Mouse (Mus musculus) kidney, postnatal 0 days (tissue): ENCODE measurements around the gene Vmn1r217. TPM values are rescaled to one million over a fixed set of nuclear protein-coding genes. Genes with fewer than 3 reads are reported as not detected.
A peak's percentile ranks its signal among the peaks of the same experiment; 100 is the strongest.

Source experiments
- ATAC-seq: fragments of 200-750 bp; cut with Nextera tagmentation; replicated peaks from 2 replicates; pipeline ENCODE4 v1.8.0; 2017; ENCODE audit warnings: low read depth, moderate number of reproducible peaks, moderate TSS enrichment, moderate library complexity; ENCODE audit not compliant: low FRiP score
- DNase-seq: peaks from one replicate; pipeline ENCODE4 v3.0.0-alpha.2; 2016; ENCODE audit warnings: low spot score
- H3K27ac ChIP-seq: fragments of 300-500 bp; sonication (generic); 2 replicates; pipeline ENCODE4 v1.5.1; 2014; ENCODE audit warnings: mild to moderate bottlenecking
- H3K27me3 ChIP-seq: fragments of 300-500 bp; sonication (generic); 2 replicates; pipeline ENCODE4 v1.6.1; 2014; ENCODE audit warnings: low read length, mixed read lengths; ENCODE audit not compliant: insufficient read depth
- H3K36me3 ChIP-seq: fragments of 300-500 bp; sonication (generic); 2 replicates; pipeline ENCODE4 v1.6.1; 2014; ENCODE audit warnings: low read length, mixed read lengths; ENCODE audit not compliant: insufficient read depth
- H3K4me1 ChIP-seq: fragments of 300-500 bp; sonication (generic); replicated peaks from 2 replicates; pipeline ENCODE4 v1.6.1; 2014; ENCODE audit warnings: antibody characterized with exemption, low read length, mixed read lengths; ENCODE audit not compliant: insufficient read depth
- H3K4me2 ChIP-seq: fragments of 300-500 bp; sonication (generic); 2 replicates; pipeline ENCODE4 v1.6.1; 2014; ENCODE audit warnings: mild to moderate bottlenecking, low read length, moderate library complexity, mixed read lengths
- H3K4me3 ChIP-seq: fragments of 300-500 bp; sonication (generic); replicated peaks from 2 replicates; pipeline ENCODE4 v1.5.1; 2014; ENCODE audit warnings: low read depth, low read length
- H3K9ac ChIP-seq: fragments of 300-500 bp; sonication (generic); 2 replicates; pipeline ENCODE4 v1.6.1; 2014; ENCODE audit warnings: low read depth, low read length
- H3K9me3 ChIP-seq: fragments of 300-500 bp; sonication (generic); replicated peaks from 2 replicates; pipeline ENCODE4 v1.6.1; 2016; ENCODE audit warnings: low read length, inconsistent platforms, mixed read lengths
- CTCF ChIP-seq: IDR thresholded peaks from 2 replicates; pipeline ENCODE4 v1.5.1; 2016; ENCODE audit warnings: antibody characterized with exemption, low read depth, mild to moderate bottlenecking, moderate library complexity
- WGBS: fragments of 180-500 bp; shearing (Covaris S2); extraction: QIAGEN DNeasy Blood & Tissue Kit; methylation state at CpG from one replicate; pipeline ENCODE4 v1.1.7; 2014; 5-methylcytosine and 5-hydroxymethylcytosine counted together
- polyA plus RNA-seq: library from polyadenylated mRNA; unstranded; fragments of >200 nt; fragmentation: Nextera tagmentation; extraction: Ambion mirVana; gene quantifications from 2 replicates; pipeline ENCODE4 v1.2.1, GENCODE M21; 2015

Gene Vmn1r217
- polyA plus RNA-seq, 1 experiment from 2014 or later, result not detected

GRCm38 (mm10) chr13:23120611-23121010 lies 2.6 kb upstream of the Vmn1r217 start:
- Histone ChIP-seq H3K4me1 (no peaks in the 10 kb centered on the region), H3K9ac (no peak overlapping the region), H3K27me3 (no peaks in the 10 kb centered on the region), H3K36me3 (no peaks in the 10 kb centered on the region), H3K27ac (no peak overlapping the region), H3K4me2 (no peak overlapping the region), H3K4me3 (no peak overlapping the region), H3K9me3 (no peaks in the 10 kb centered on the region)
- ATAC-seq (no peak), DNase-seq (no peak)
- TF ChIP-seq CTCF, result no peak
- WGBS, result 85% methylated on average over 2 of the region's 2 CpGs

- 68% methylated on average over 4 of the region's 4 CpGs for WGBS
These were observed 23.6 kb downstream of the Vmn1r217 start for GRCm38 (mm10) chr13:23094386-23094785.

GRCm38 (mm10) chr13:23069312-23069711 lies 48.7 kb downstream of the Vmn1r217 start:
- DNase-seq (no peak), ATAC-seq (no peak)
- Histone ChIP-seq H3K27ac (no peak overlapping the region), H3K9me3 (no peaks in the 10 kb centered on the region), H3K9ac (no peak overlapping the region), H3K4me3 (no peak overlapping the region), H3K4me2 (no peak overlapping the region), H3K27me3 (no peaks in the 10 kb centered on the region), H3K4me1 (no peaks in the 10 kb centered on the region), H3K36me3 (no peaks in the 10 kb centered on the region)
- no peak for TF ChIP-seq CTCF
- WGBS, result 90% methylated on average over 2 of the region's 2 CpGs

More at GRCm38 (mm10) chr13:23094386-23094785, 23.6 kb downstream of the Vmn1r217 start:
- no peak overlapping the region for H3K4me3 ChIP-seq
- H3K27ac ChIP-seq, result no peak overlapping the region
- H3K9me3 ChIP-seq, result no peaks in the 10 kb centered on the region
- no peak overlapping the region for H3K9ac ChIP-seq
- no peak for TF ChIP-seq CTCF
- no peak for DNase-seq
- H3K36me3 ChIP-seq, result no peaks in the 10 kb centered on the region
- no peak for ATAC-seq
- H3K4me1 ChIP-seq, result no peaks in the 10 kb centered on the region
- no peak overlapping the region for H3K4me2 ChIP-seq
- no peaks in the 10 kb centered on the region for H3K27me3 ChIP-seq

- no peaks in the 10 kb centered on the region for H3K27me3 ChIP-seq
- no peaks in the 10 kb centered on the region for H3K9me3 ChIP-seq
- H3K9ac ChIP-seq, result no peak within 1 kb of the TSS
- H3K4me1 ChIP-seq, result no peaks in the 10 kb centered on the region
- H3K4me3 ChIP-seq, result no peak within 1 kb of the TSS
- no peak within 1 kb of the TSS for H3K27ac ChIP-seq
- ATAC-seq, result no peak
- H3K36me3 ChIP-seq, result no peaks in the 10 kb centered on the region
- no peak within 1 kb of the TSS for H3K4me2 ChIP-seq
- WGBS, result 61% methylated on average over 1 of the region's 1 CpGs
- DNase-seq, result no peak
- TF ChIP-seq CTCF, result no peak
These were observed 50.3 kb downstream of the Vmn1r217 start, which contains the start of gene Vmn1r215 for GRCm38 (mm10) chr13:23067725-23068124. Gene Vmn1r215, plus strand, starts transcription at chr13:23068025.

GRCm38 (mm10) chr13:23057778-23058177 lies 60.2 kb downstream of the Vmn1r217 start:
- peak; percentile 1 for DNase-seq
- ATAC-seq, result no peak
- Histone ChIP-seq H3K4me2 (no peak overlapping the region), H3K4me1 (no peaks in the 10 kb centered on the region), H3K27me3 (no peaks in the 10 kb centered on the region), H3K9ac (no peak overlapping the region), H3K36me3 (no peaks in the 10 kb centered on the region), H3K9me3 (no peaks in the 10 kb centered on the region), H3K4me3 (no peak overlapping the region), H3K27ac (no peak overlapping the region)
- WGBS, result 50% methylated on average over 1 of the region's 1 CpGs
- peak; percentile 38; the same call in 1 of the 2 replicates for TF ChIP-seq CTCF

Other genes with a start within 250 kb of the Vmn1r217 start
- not detected in 2 replicates for gene Vmn1r212, start 234.0 kb downstream of the Vmn1r217 start, polyA plus RNA-seq
- not detected in 2 replicates for gene Vmn1r213, start 110.6 kb downstream of the Vmn1r217 start, polyA plus RNA-seq
- gene Vmn1r214, start 87.8 kb downstream of the Vmn1r217 start, polyA plus RNA-seq, result not detected in 2 replicates
- gene Vmn1r215, start 50.2 kb downstream of the Vmn1r217 start, polyA plus RNA-seq, result not detected in 2 replicates
- not detected in 2 replicates for gene Vmn1r218, start 14.9 kb upstream of the Vmn1r217 start, polyA plus RNA-seq
- not detected in 2 replicates for gene Vmn1r219, start 41.1 kb upstream of the Vmn1r217 start, polyA plus RNA-seq
- gene Vmn1r220, start 69.7 kb upstream of the Vmn1r217 start, polyA plus RNA-seq, result not detected in 2 replicates
- not detected in 2 replicates for gene Vmn1r221, start 95.9 kb upstream of the Vmn1r217 start, polyA plus RNA-seq
- not detected in 2 replicates for gene Vmn1r222, start 117.7 kb upstream of the Vmn1r217 start, polyA plus RNA-seq
- not detected in 2 replicates for gene Vmn1r223, start 128.9 kb upstream of the Vmn1r217 start, polyA plus RNA-seq